ENCODE assay signal across 7 mouse cellular contexts in genomic region chr2:6352541-6352971, GRCm38 (mm10). TPM values are rescaled to one million over a fixed set of nuclear protein-coding genes. Genes with fewer than 3 reads are reported as not detected.
DNase-seq lines count a peak whose midpoint lies in the region; ATAC-seq lines count a peak whose summit lies in the region.

No protein-coding gene starts in this region.

- H3K36me3 ChIP-seq in heart, embryonic 15.5 days = no peaks in the 10 kb centered on the region
- no peaks in the 10 kb centered on the region for H3K36me3 ChIP-seq in limb, embryonic 15.5 days
- no peaks in the 10 kb centered on the region for H3K36me3 ChIP-seq in neural tube, embryonic 13.5 days
- H3K36me3 ChIP-seq in forebrain, embryonic 16.5 days (ENCODE audit: control insufficient read depth, insufficient read depth) = no peaks in the 10 kb centered on the region

- peak overlapping the region; percentile 24 for H3K4me3 ChIP-seq in heart, embryonic 15.5 days
- peak overlapping the region; percentile 18 for H3K4me3 ChIP-seq in limb, embryonic 15.5 days
- no peak overlapping the region for H3K4me3 ChIP-seq in neural tube, embryonic 13.5 days
- H3K4me3 ChIP-seq in forebrain, embryonic 16.5 days (replicated peaks; ENCODE audit: low read length) = no peak overlapping the region

- H3K9me3 ChIP-seq in heart, embryonic 15.5 days (replicated peaks) = no peaks in the 10 kb centered on the region
- H3K9me3 ChIP-seq in limb, embryonic 15.5 days = no peaks in the 10 kb centered on the region
- no peaks in the 10 kb centered on the region for H3K9me3 ChIP-seq in neural tube, embryonic 13.5 days
- no peaks in the 10 kb centered on the region for H3K9me3 ChIP-seq in forebrain, embryonic 16.5 days (ENCODE audit: control insufficient read depth, low read length)

- no peaks in the 10 kb centered on the region for H3K27me3 ChIP-seq in heart, embryonic 15.5 days
- H3K27me3 ChIP-seq in limb, embryonic 15.5 days = no peaks in the 10 kb centered on the region
- no peaks in the 10 kb centered on the region for H3K27me3 ChIP-seq in neural tube, embryonic 13.5 days
- no peaks in the 10 kb centered on the region for H3K27me3 ChIP-seq in forebrain, embryonic 16.5 days (replicated peaks; ENCODE audit: control insufficient read depth, insufficient read depth, low read length)

- ATAC-seq in activated CD4-positive, CD25-positive, alpha-beta regulatory T cell, adult 4 months = peak; percentile 12
- ATAC-seq in heart, embryonic 15.5 days (replicated peaks; ENCODE audit: insufficient number of reproducible peaks, insufficient read depth, low FRiP score, low read depth) = no peak
- ATAC-seq in limb, embryonic 15.5 days (ENCODE audit: insufficient number of reproducible peaks, low FRiP score, low TSS enrichment, low read depth) = no peak
- ATAC-seq in neural tube, embryonic 13.5 days (ENCODE audit: low read depth) = no peak
- no peak for ATAC-seq in forebrain, embryonic 16.5 days

- H3K9ac ChIP-seq in heart, embryonic 15.5 days = 0 out of 2 replicates have a peak overlapping the region, but pooled peaks have one; percentile 9
- no peak overlapping the region for H3K9ac ChIP-seq in limb, embryonic 15.5 days
- no peak overlapping the region for H3K9ac ChIP-seq in neural tube, embryonic 13.5 days
- no peak overlapping the region for H3K9ac ChIP-seq in forebrain, embryonic 16.5 days (replicated peaks; ENCODE audit: low read depth, low read length)

- DNase-seq in CD4-positive, CD25-positive, alpha-beta regulatory T cell, adult 2 months (ENCODE audit: low read depth, low spot score) = peak; percentile 55
- DNase-seq in layer of hippocampus, adult 11-12 months (ENCODE audit: low spot score) = no peak

- 17% methylated on average over 14 of the region's 14 CpGs for WGBS in heart, embryonic 15.5 days
- WGBS in limb, embryonic 15.5 days = 10% methylated on average over 14 of the region's 14 CpGs
- 42% methylated on average over 14 of the region's 14 CpGs for WGBS in neural tube, embryonic 13.5 days
- 73% methylated on average over 14 of the region's 14 CpGs for WGBS in forebrain, embryonic 16.5 days

- H3K4me2 ChIP-seq in heart, embryonic 15.5 days = peak overlapping the region; percentile 56
- H3K4me2 ChIP-seq in limb, embryonic 15.5 days = peak overlapping the region; percentile 46
- H3K4me2 ChIP-seq in neural tube, embryonic 13.5 days = peak overlapping the region; percentile 27; the same call in 1 of the 2 replicates
- no peak overlapping the region for H3K4me2 ChIP-seq in forebrain, embryonic 16.5 days (ENCODE audit: low read length)

- peak overlapping the region; percentile 12; the same call in 1 of the 2 replicates for H3K27ac ChIP-seq in heart, embryonic 15.5 days
- H3K27ac ChIP-seq in limb, embryonic 15.5 days = peak overlapping the region; percentile 74
- H3K27ac ChIP-seq in neural tube, embryonic 13.5 days (replicated peaks) = no peak overlapping the region
- H3K27ac ChIP-seq in forebrain, embryonic 16.5 days (ENCODE audit: low read length) = no peak overlapping the region

- H3K4me1 ChIP-seq in heart, embryonic 15.5 days (replicated peaks) = peaks cover 23% of the 10 kb centered on the region
- H3K4me1 ChIP-seq in limb, embryonic 15.5 days = peaks cover 24% of the 10 kb centered on the region
- H3K4me1 ChIP-seq in neural tube, embryonic 13.5 days (replicated peaks) = peaks cover 34% of the 10 kb centered on the region
- peaks cover 11% of the 10 kb centered on the region for H3K4me1 ChIP-seq in forebrain, embryonic 16.5 days (replicated peaks; ENCODE audit: control insufficient read depth, insufficient read depth, low read length)

RNA-seq across cellular contexts. Expression of gene Usp6nl, which starts 30.1 kb away (rescaled TPM):
- polyA plus RNA-seq in activated CD4-positive, CD25-positive, alpha-beta regulatory T cell, adult 4 months (2017; shearing (Covaris generic)) = 1 to 10 TPM; 6.1 to 7.1 TPM
- polyA plus RNA-seq in heart, embryonic 15.5 days (2015; fragmentation: Nextera tagmentation; extraction: Ambion mirVana) = 4.6 and 6.6 TPM in 2 replicates
- 8.7 TPM in 2 replicates for polyA plus RNA-seq in limb, embryonic 15.5 days (2015; fragmentation: Nextera tagmentation; extraction: Ambion mirVana)
- 7.9 and 9.3 TPM in 2 replicates for polyA plus RNA-seq in neural tube, embryonic 13.5 days (2015; fragmentation: Nextera tagmentation; extraction: Ambion mirVana)
- polyA plus RNA-seq in forebrain, embryonic 16.5 days (2015; fragmentation: Nextera tagmentation; extraction: Ambion mirVana) = 7.6 and 7.8 TPM in 2 replicates

Comparison
In these comparisons a context has a peak if more than half of its experiments do, and no peak if none do; other contexts are left out.
1. H3K27ac ChIP-seq: peak in heart, embryonic 15.5 days (single experiment) and limb, embryonic 15.5 days (single experiment); none in neural tube, embryonic 13.5 days (single experiment) and forebrain, embryonic 16.5 days (single experiment).
2. H3K4me3 ChIP-seq: peak in heart, embryonic 15.5 days (single experiment) and limb, embryonic 15.5 days (single experiment); none in neural tube, embryonic 13.5 days (single experiment) and forebrain, embryonic 16.5 days (single experiment).